Mouse (Mus musculus) Patski (cell line): ENCODE results near the gene Prom2. TPM values are rescaled to one million over a fixed set of nuclear protein-coding genes. Genes with fewer than 3 reads are reported as not detected.
A peak's percentile ranks its signal among the peaks of the same experiment; 100 is the strongest.

Source experiments
- ATAC-seq: fragments of 100-300 bp; one replicate; pipeline ENCODE4 v1.8.0; 2021
- CTCF ChIA-PET: fragments of 350-600 bp; sonication (Branson Sonifier 250); formaldehyde crosslinking; loops from one replicate; lab custom pipeline; 2022; ENCODE audit warnings: inconsistent platforms; lab: Charles Lee
- POLR2A ChIA-PET: fragments of 350-600 bp; sonication (Branson Sonifier 250); formaldehyde crosslinking; loops from one replicate; lab custom pipeline; 2022; ENCODE audit warnings: antibody characterized with exemption, inconsistent platforms; lab: Charles Lee
- DNase-seq: peaks from one replicate; pipeline ENCODE4 v3.0.0-alpha.2; 2011; ENCODE audit warnings: low read depth, low spot score
- H3K27me3 ChIP-seq: fragments of 371-371 bp; one replicate; pipeline ENCODE4 v1.5.1; 2021
- CTCF ChIP-seq: fragments of 100-300 bp; IDR thresholded peaks from one replicate; pipeline ENCODE4 v1.5.1; 2021
- in situ Hi-C: fragments of 300-500 bp; cut with MboI; formaldehyde crosslinking; loops from 3 replicates; pipeline ENCODE4 v1.11.1; 2018; ENCODE audit warnings: low pct_unique_long_range_greater_than_20kb, mixed read lengths
- polyA plus RNA-seq: library from polyadenylated mRNA; unstranded; gene quantifications from one replicate; pipeline ENCODE4 v1.2.3, GENCODE M21; 2021

Gene Prom2
- polyA plus RNA-seq: not detected

GRCm38 (mm10) chr2:127541185-127541584 lies at the start of gene Prom2:
TSS of gene Prom2 (minus strand) at chr2:127541467.
- ChIA-PET POLR2A (no interaction called here), CTCF (no interaction called here)
- DNase-seq (no peak), ATAC-seq (no peak)
- no peak for TF ChIP-seq CTCF
- peaks cover 64% of the 10 kb centered on the region for H3K27me3 ChIP-seq
- in situ Hi-C loops: no loop called here

- no peaks in the 10 kb centered on the region for H3K27me3 ChIP-seq
- POLR2A ChIA-PET: no interaction called here
- CTCF ChIA-PET: no interaction called here
- in situ Hi-C loops: no loop called here
- DNase-seq (no peak), ATAC-seq (no peak)
- TF ChIP-seq CTCF: no peak
These were observed 49.6 kb upstream of the Prom2 start for GRCm38 (mm10) chr2:127590840-127591239.

- ATAC-seq: no peak
- H3K27me3 ChIP-seq: no peaks in the 10 kb centered on the region
- no peak for DNase-seq
- no peak for TF ChIP-seq CTCF
- POLR2A ChIA-PET: no interaction called here
- in situ Hi-C loops: no loop called here
- CTCF ChIA-PET: no interaction called here
These were observed 48.9 kb upstream of the Prom2 start for GRCm38 (mm10) chr2:127590204-127590603.

- POLR2A ChIA-PET: interaction anchor here (0.6 kb wide), 1 partner anchor 14 kb away, joined by 5 read pairs; no protein-coding TSS in a partner anchor
- H3K27me3 ChIP-seq: no peaks in the 10 kb centered on the region
- TF ChIP-seq CTCF: no peak
- ATAC-seq (no peak), DNase-seq (no peak)
- CTCF ChIA-PET: interaction anchor here (0.9 to 1.3 kb wide), 3 partner anchors 11 to 19 kb away, joined by 3 read pairs; no protein-coding TSS in a partner anchor
- in situ Hi-C loops: no loop called here
These were observed 47.6 kb upstream of the Prom2 start for GRCm38 (mm10) chr2:127588897-127589296.

- in situ Hi-C loops: no loop called here
- POLR2A ChIA-PET: interaction anchor here (0.5 kb wide), 1 partner anchor 76 kb away, joined by 3 read pairs; no protein-coding TSS in a partner anchor
- DNase-seq (no peak), ATAC-seq (no peak)
- no peaks in the 10 kb centered on the region for H3K27me3 ChIP-seq
- CTCF ChIA-PET: interaction anchor here (1.3 kb wide), 1 partner anchor 19 kb away, joined by 3 read pairs; no protein-coding TSS in a partner anchor
- TF ChIP-seq CTCF: no peak
These were observed 46.2 kb upstream of the Prom2 start for GRCm38 (mm10) chr2:127587514-127587844.

- CTCF ChIA-PET: no interaction called here
- POLR2A ChIA-PET: interaction anchor here (0.6 kb wide), 1 partner anchor 151 kb away, joined by 3 read pairs; no protein-coding TSS in a partner anchor
- ATAC-seq: peak; percentile 64
These were observed 45.6 kb upstream of the Prom2 start, which contains the start of the genes Zfp661 and Mrps5 for GRCm38 (mm10) chr2:127586694-127587513. TSS of gene Zfp661 (minus strand) at chr2:127587094. TSS of gene Mrps5 (plus strand) at chr2:127587222.

GRCm38 (mm10) chr2:127584436-127584858 lies 43.2 kb upstream of the Prom2 start:
- ATAC-seq (peak; percentile 81), DNase-seq (peak; percentile 56)
- in situ Hi-C loops: no loop called here
- TF ChIP-seq CTCF: no peak
- CTCF ChIA-PET: interaction anchor here (0.8 kb wide), 1 partner anchor 77 kb away, joined by 3 read pairs; no protein-coding TSS in a partner anchor
- H3K27me3 ChIP-seq: no peaks in the 10 kb centered on the region
- POLR2A ChIA-PET: no interaction called here

More at GRCm38 (mm10) chr2:127586694-127587513, 45.6 kb upstream of the Prom2 start, which contains the start of the genes Zfp661 and Mrps5:
- no peak for TF ChIP-seq CTCF
- DNase-seq: peak; percentile 37
- H3K27me3 ChIP-seq: no peaks in the 10 kb centered on the region
- in situ Hi-C loops: no loop called here

GRCm38 (mm10) chr2:127573322-127573721 lies 32.1 kb upstream of the Prom2 start:
- CTCF ChIA-PET: interaction anchor here (2.3 kb wide), 1 partner anchor 14 kb away, joined by 8 read pairs; no protein-coding TSS in a partner anchor
- DNase-seq (peak; percentile 10), ATAC-seq (no peak)
- POLR2A ChIA-PET: no interaction called here
- peaks cover 24% of the 10 kb centered on the region for H3K27me3 ChIP-seq
- in situ Hi-C loops: loop anchor here (25.0 kb wide), 1 partner anchor 211 kb away; the partner anchor contains the start of gene Adra2b
- no peak for TF ChIP-seq CTCF

GRCm38 (mm10) chr2:127559070-127559966 lies 18.1 kb upstream of the Prom2 start:
- DNase-seq (peak; percentile 25), ATAC-seq (peak; percentile 71)
- peak; percentile 88 for TF ChIP-seq CTCF
- POLR2A ChIA-PET: interaction anchor here (0.7 kb wide), 1 partner anchor 13 kb away, joined by 4 read pairs; no protein-coding TSS in a partner anchor
- in situ Hi-C loops: loop anchor here (5.0 to 25.0 kb wide), 3 partner anchors 52 to 197 kb away; partner anchors contain the start of gene Adra2b
- peaks cover 71% of the 10 kb centered on the region for H3K27me3 ChIP-seq
- CTCF ChIA-PET: interaction anchor here (0.7 to 2.8 kb wide), 12 partner anchors 9 to 197 kb away, joined by 3 to 31 read pairs (median 6); partner anchors contain the start of gene Adra2b
